Mouse (Mus musculus) kidney, embryonic 14.5 days (tissue): Measurements from ENCODE around the gene Ttc26. TPM values are rescaled to one million over a fixed set of nuclear protein-coding genes. Genes with fewer than 3 reads are reported as not detected.
A peak's percentile ranks its signal among the peaks of the same experiment; 100 is the strongest.
"Not testable (repeated sequence)": the region's sequence is repeated elsewhere in the genome, so short reads cannot be mapped to it uniquely, and the experiment has no call there.

ENCODE experiments used
- ATAC-seq: fragments of 200-750 bp; cut with Nextera tagmentation; 2 replicates; pipeline ENCODE4 v1.8.0; 2017; ENCODE audit warnings: moderate number of reproducible peaks, mild to moderate bottlenecking, moderate TSS enrichment, moderate library complexity; ENCODE audit not compliant: low FRiP score, low TSS enrichment
- H3K27ac ChIP-seq: fragments of 300-500 bp; sonication (generic); 2 replicates; pipeline ENCODE4 v1.5.1; 2014; ENCODE audit warnings: low read depth, mild to moderate bottlenecking, low read length, moderate library complexity, mixed read lengths
- H3K27me3 ChIP-seq: fragments of 300-500 bp; sonication (generic); 2 replicates; pipeline ENCODE4 v1.6.1; 2014; ENCODE audit warnings: mild to moderate bottlenecking, low read length; ENCODE audit not compliant: control insufficient read depth, insufficient read depth
- H3K36me3 ChIP-seq: fragments of 300-500 bp; sonication (generic); 2 replicates; pipeline ENCODE4 v1.6.1; 2014; ENCODE audit warnings: low read length, mixed read lengths; ENCODE audit not compliant: control insufficient read depth, insufficient read depth
- H3K4me1 ChIP-seq: fragments of 300-500 bp; sonication (generic); 2 replicates; pipeline ENCODE4 v1.6.1; 2014; ENCODE audit warnings: low read length, mixed read lengths; ENCODE audit not compliant: control insufficient read depth, insufficient read depth
- H3K4me2 ChIP-seq: fragments of 300-500 bp; sonication (generic); replicated peaks from 2 replicates; pipeline ENCODE4 v1.6.1; 2014; ENCODE audit warnings: low read depth, mild to moderate bottlenecking, low read length
- H3K4me3 ChIP-seq: fragments of 300-500 bp; sonication (generic); 2 replicates; pipeline ENCODE4 v1.5.1; 2014; ENCODE audit warnings: mild to moderate bottlenecking, low read length
- H3K9ac ChIP-seq: fragments of 300-500 bp; sonication (generic); 2 replicates; pipeline ENCODE4 v1.6.1; 2014; ENCODE audit warnings: low read depth, mild to moderate bottlenecking, low read length, moderate library complexity
- H3K9me3 ChIP-seq: fragments of 300-500 bp; sonication (generic); 2 replicates; pipeline ENCODE4 v1.6.1; 2016; ENCODE audit warnings: low read length; ENCODE audit not compliant: control insufficient read depth
- WGBS: fragments of 180-500 bp; shearing (Covaris S2); extraction: QIAGEN DNeasy Blood & Tissue Kit; methylation state at CpG from one replicate; pipeline ENCODE4 v1.1.7; 2014; 5-methylcytosine and 5-hydroxymethylcytosine counted together
- polyA plus RNA-seq: library from polyadenylated mRNA; unstranded; fragments of >200 nt; fragmentation: Nextera tagmentation; extraction: Ambion mirVana; gene quantifications from 2 replicates; pipeline ENCODE4 v1.2.1, GENCODE M21; 2014

Ttc26 gene
- polyA plus RNA-seq, 1 experiment from 2014 or later, result 10.9 TPM

- Histone ChIP-seq H3K4me3 (no peak overlapping the region), H3K9me3 (no peaks in the 10 kb centered on the region), H3K27me3 (no peaks in the 10 kb centered on the region), H3K4me1 (no peaks in the 10 kb centered on the region), H3K27ac (no peak overlapping the region), H3K4me2 (no peak overlapping the region), H3K9ac (no peak overlapping the region), H3K36me3 (peaks cover 4% of the 10 kb centered on the region; the same call in 1 of the 2 replicates)
- no peak for ATAC-seq
- WGBS, result 82% methylated on average over 3 of the region's 3 CpGs
Observed at GRCm38 (mm10) chr6:38389671-38390070, 8.4 kb downstream of the Ttc26 start.

GRCm38 (mm10) chr6:38432457-38432856 is 51.2 kb downstream of the Ttc26 start:
- not testable (repeated sequence) for H3K27me3 ChIP-seq, H3K4me1 ChIP-seq, H3K36me3 ChIP-seq, H3K27ac ChIP-seq, H3K9ac ChIP-seq, H3K9me3 ChIP-seq, ATAC-seq
- Histone ChIP-seq H3K4me2 (peak overlapping the region; percentile 77), H3K4me3 (peak overlapping the region; percentile 97; the same call in 1 of the 2 replicates)
- WGBS, result 78% methylated on average over 5 of the region's 5 CpGs

GRCm38 (mm10) chr6:38433261-38434033 is 52.2 kb downstream of the Ttc26 start, which contains the start of gene Ubn2:
TSS of gene Ubn2 (plus strand) at chr6:38433950.
- peak within 1 kb of the TSS; percentile 97 for H3K4me3 ChIP-seq
- peak; percentile 98 for ATAC-seq
- H3K4me2 ChIP-seq, result peak within 1 kb of the TSS; percentile 77
- peak within 1 kb of the TSS; percentile 91 for H3K9ac ChIP-seq
- 0 out of 2 replicates have a peak, but pooled peaks cover 8% of the 10 kb centered on the region for H3K4me1 ChIP-seq
- under 1% methylated on average over 64 of the region's 64 CpGs for WGBS
- H3K27ac ChIP-seq, result peak within 1 kb of the TSS; percentile 98
- H3K27me3 ChIP-seq, result no peaks in the 10 kb centered on the region
- H3K36me3 ChIP-seq, result no peaks in the 10 kb centered on the region
- no peaks in the 10 kb centered on the region for H3K9me3 ChIP-seq

- no peaks in the 10 kb centered on the region for H3K27me3 ChIP-seq
- ATAC-seq, result peak; percentile 82
- H3K36me3 ChIP-seq, result no peaks in the 10 kb centered on the region
- peak overlapping the region; percentile 98 for H3K27ac ChIP-seq
- H3K9ac ChIP-seq, result peak overlapping the region; percentile 91
- WGBS, result under 1% methylated on average over 63 of the region's 118 CpGs
- H3K4me1 ChIP-seq, result 0 out of 2 replicates have a peak, but pooled peaks cover 8% of the 10 kb centered on the region
- H3K4me2 ChIP-seq, result peak overlapping the region; percentile 77
- H3K9me3 ChIP-seq, result no peaks in the 10 kb centered on the region
- H3K4me3 ChIP-seq, result peak overlapping the region; percentile 97
Observed at GRCm38 (mm10) chr6:38434055-38435023, 53.1 kb downstream of the Ttc26 start.

GRCm38 (mm10) chr6:38443842-38444241 is 62.6 kb downstream of the Ttc26 start:
- H3K4me3 ChIP-seq, result no peak overlapping the region
- no peak overlapping the region for H3K27ac ChIP-seq
- no peaks in the 10 kb centered on the region for H3K9me3 ChIP-seq
- no peak for ATAC-seq
- no peak overlapping the region for H3K4me2 ChIP-seq
- peaks cover 15% of the 10 kb centered on the region for H3K36me3 ChIP-seq
- H3K4me1 ChIP-seq, result no peaks in the 10 kb centered on the region
- 94% methylated on average over 3 of the region's 3 CpGs for WGBS
- no peak overlapping the region for H3K9ac ChIP-seq
- H3K27me3 ChIP-seq, result no peaks in the 10 kb centered on the region

GRCm38 (mm10) chr6:38448295-38448694 is 67.0 kb downstream of the Ttc26 start:
- Histone ChIP-seq H3K4me2 (no peak overlapping the region), H3K36me3 (peaks cover 21% of the 10 kb centered on the region; the same call in 1 of the 2 replicates), H3K27me3 (no peaks in the 10 kb centered on the region), H3K4me3 (no peak overlapping the region), H3K9me3 (no peaks in the 10 kb centered on the region), H3K4me1 (no peaks in the 10 kb centered on the region), H3K9ac (no peak overlapping the region), H3K27ac (no peak overlapping the region)
- ATAC-seq, result no peak
- 92% methylated on average over 2 of the region's 2 CpGs for WGBS

GRCm38 (mm10) chr6:38453049-38453448 is 71.8 kb downstream of the Ttc26 start:
- no peak for ATAC-seq
- Histone ChIP-seq H3K36me3 (peaks cover 31% of the 10 kb centered on the region; the same call in 1 of the 2 replicates), H3K4me2 (no peak overlapping the region), H3K27me3 (no peaks in the 10 kb centered on the region), H3K4me3 (no peak overlapping the region), H3K27ac (no peak overlapping the region), H3K4me1 (no peaks in the 10 kb centered on the region), H3K9ac (no peak overlapping the region), H3K9me3 (no peaks in the 10 kb centered on the region)
- 92% methylated on average over 4 of the region's 4 CpGs for WGBS

GRCm38 (mm10) chr6:38456425-38456824 is 75.2 kb downstream of the Ttc26 start:
- not testable (repeated sequence) for H3K9me3 ChIP-seq, H3K9ac ChIP-seq, ATAC-seq, H3K4me3 ChIP-seq, H3K4me2 ChIP-seq, H3K27me3 ChIP-seq, H3K4me1 ChIP-seq, H3K27ac ChIP-seq
- peaks cover 36% of the 10 kb centered on the region; the same call in 1 of the 2 replicates for H3K36me3 ChIP-seq
